Mouse (Mus musculus): Measurements from ENCODE around the gene Ptgr2.
"Not testable (repeated sequence)": the region's sequence is repeated elsewhere in the genome, so short reads cannot be mapped to it uniquely, and the experiment has no call there.

The Ptgr2 gene

DNA sequence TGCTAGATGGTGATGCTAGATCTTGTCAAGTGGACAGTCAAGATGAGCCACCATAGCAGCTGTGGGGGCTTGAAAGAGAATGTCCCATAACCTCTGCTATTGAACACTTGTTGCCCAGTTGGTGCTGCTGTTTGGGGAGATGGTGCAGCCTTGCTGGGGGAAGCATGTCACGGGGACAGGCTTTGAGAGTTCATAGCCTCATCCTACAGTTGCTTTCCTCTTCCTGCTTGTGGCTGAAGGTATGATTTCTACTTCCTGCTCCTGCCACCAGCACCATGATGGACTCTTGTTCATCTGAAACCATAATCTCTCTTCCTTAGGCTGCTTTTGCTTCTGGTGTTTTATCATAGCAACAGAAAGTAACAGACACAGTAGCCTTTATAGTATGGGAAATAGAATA lies 19.5 kb downstream of the Ptgr2 start:
- DNase-seq (ENCODE audit: low read depth, low spot score), result no peak

DNA sequence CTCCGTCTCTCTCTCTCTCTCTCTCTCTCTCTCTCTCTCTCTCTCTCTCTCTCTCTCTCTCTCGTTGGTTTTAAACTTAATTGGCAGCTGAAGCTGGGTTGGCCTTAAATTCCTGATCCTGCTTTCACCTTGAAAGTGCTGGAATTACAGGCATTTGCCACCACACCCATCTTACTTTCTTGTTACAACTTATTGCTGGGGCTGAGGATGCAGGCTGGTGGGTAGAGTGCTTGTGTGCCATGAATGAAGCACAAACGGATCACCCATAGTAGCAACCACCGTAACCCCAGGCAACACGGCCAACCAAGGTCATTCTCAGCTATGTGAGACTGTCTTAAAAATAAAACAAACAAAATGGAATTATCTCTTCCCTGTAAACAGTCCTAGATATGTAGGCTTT lies 26.3 kb downstream of the Ptgr2 start:
- no peak for DNase-seq (ENCODE audit: low read depth, low spot score)

DNA sequence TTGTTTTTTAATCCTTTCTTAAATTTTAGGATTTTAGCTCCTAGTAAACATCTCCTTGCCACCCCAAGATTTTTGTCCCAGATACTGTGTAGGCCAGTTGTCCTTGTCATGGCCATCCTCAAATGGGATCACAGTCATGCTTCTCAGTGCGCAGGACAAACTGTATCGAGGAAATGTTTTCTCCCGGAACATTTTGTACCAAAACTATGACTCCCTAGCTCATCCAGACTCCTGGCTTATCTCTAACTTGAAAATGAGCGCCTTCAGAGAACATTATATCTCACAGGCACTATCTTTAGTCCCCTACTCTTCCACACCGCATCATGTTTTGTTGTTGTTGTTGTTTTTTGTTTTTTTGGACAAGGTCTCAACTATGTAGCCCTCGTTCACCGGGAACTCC lies 31.0 kb downstream of the Ptgr2 start:
- DNase-seq (ENCODE audit: low read depth, low spot score), result no peak

DNA sequence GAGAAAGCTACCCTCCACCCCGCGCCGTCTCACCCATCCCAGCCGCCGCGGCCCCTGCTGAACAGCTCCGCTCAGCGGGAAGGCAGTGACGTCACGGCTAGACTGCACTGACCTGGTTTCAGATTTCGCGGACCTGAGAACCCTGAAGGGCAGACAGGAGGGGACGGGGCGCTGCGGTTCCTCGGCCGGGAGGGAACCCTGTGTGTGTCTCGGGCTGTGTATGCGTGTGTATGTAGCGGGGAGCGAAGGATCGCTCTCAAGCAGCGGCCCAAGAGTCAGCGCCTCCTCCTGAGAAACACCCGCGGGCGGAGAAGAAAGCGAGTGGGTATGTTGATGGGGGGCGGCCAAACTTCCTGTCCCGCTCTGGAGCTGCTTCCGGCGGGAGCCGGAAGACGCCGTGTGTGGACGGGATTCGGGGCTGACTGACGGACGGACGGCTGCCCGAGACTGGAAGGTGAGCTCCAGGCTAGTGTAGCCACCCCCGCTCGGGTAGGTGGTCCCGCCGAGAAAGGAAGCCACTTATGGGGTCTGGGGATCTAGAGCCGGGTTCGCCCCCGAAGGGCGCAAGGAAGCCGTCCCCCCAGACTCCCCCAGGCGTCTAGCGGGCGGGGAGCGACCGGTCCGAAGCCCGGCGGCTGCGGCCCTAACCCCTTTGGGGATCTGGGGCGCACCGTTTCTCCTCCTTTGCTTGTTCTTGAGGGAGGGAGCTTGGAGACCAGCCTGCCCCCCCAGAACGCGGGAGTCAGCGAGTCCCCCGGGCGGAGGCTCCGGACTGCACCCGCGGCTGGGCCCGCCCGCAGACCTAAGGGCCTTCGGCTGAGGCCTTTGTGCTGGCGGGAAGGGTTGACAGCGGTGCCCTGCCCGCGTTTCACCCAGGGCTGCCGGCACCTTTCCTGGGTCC lies 31.9 kb downstream of the Ptgr2 start, which contains the start of gene Zfp410:
Gene Zfp410, plus strand, starts transcription at position 132 of the 901 bp plus-strand sequence.
- DNase-seq (ENCODE audit: low read depth, low spot score), result peak; percentile 69

DNA sequence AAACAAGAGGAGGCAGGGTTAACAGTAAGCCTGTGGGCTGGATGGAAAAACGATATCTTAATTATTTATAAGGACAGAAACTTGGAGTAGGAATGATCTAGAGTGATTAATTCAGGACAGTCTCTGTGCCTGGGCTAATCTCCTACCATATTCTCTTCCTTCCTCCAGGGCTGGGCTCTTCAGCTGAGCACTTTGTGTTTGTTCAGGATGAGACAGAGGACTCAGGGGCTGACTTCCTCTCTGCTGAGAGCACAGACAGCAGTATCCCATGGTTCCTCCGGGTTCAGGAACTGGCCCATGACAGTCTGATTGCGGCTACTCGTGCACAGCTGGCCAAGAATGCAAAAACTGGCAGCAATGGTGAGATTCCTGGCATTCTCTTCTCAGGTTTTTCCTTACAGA lies 42.1 kb downstream of the Ptgr2 start:
- DNase-seq (ENCODE audit: low read depth, low spot score), result no peak

DNA sequence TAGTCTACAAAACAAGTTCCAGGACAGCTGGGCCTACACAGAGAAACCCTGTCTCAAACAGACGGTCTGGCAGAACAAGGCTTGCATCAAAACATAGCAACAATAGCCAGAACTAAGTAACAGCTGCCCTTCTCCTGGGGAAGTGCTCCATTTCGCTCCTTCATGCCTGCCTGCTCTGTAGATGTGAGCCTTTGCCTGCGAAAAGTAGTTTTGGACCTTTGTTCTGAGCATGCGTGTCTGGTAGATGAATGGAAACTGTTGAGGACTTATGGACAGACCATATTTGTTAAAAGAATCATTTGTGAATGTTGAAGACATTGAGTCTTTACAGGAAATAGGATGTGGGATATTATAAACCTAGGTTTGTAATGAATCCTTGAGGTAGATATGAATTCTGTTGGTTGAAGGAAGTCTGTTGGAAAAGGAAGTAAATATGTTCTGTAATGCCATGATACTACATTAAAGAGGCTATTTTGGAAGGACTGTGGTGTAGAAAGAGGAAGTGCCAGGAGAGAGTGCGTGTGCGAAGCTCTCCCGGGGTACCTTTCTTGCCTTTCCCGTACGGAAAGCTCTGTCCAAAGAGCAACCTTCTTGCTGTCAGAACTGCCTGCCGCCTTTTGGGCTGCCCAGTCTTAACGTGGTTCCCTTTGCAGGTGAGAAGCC lies 52.1 kb downstream of the Ptgr2 start:
- DNase-seq (ENCODE audit: low read depth, low spot score), result no peak

DNA sequence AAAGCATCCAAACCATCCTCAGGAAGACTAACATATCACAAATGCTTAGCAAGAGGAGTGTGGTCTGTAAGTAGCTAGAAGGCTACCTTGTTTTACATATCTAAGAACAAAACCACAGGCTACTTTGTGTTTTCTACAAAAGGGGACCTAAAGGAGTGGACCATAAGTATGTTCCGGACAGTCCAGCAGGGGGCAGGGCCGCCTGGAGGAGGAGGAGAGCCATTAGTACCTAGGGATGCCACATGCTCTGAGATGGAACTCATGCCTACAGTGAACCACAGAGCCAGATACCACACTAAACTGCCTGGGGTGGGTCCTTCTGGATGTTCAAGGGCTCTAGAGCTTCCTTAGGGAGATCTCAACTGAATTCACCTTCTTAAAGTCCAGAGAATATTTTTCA lies 62.2 kb downstream of the Ptgr2 start:
- DNase-seq (ENCODE audit: low read depth, low spot score), result no peak

DNA sequence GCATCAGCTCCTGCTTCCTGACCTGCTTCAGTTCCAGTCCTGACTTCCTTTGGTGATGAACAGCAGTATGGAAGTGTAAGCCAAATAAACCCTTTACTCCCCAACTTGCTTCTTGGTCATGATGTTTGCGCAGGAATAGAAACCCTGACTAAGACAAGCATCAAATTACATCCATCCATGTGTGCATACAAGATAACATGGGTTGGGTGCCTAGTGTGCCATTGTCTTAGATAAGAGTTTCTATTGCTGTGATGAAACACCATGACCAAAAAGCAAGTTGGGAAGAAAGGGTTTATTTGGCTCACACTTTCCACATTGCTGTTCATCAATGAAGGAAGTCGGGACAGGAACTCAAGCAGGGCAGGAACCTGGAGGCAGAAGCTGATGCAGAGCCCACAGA lies 73.7 kb downstream of the Ptgr2 start:
- DNase-seq (ENCODE audit: low read depth, low spot score), result not testable (repeated sequence)

DNA sequence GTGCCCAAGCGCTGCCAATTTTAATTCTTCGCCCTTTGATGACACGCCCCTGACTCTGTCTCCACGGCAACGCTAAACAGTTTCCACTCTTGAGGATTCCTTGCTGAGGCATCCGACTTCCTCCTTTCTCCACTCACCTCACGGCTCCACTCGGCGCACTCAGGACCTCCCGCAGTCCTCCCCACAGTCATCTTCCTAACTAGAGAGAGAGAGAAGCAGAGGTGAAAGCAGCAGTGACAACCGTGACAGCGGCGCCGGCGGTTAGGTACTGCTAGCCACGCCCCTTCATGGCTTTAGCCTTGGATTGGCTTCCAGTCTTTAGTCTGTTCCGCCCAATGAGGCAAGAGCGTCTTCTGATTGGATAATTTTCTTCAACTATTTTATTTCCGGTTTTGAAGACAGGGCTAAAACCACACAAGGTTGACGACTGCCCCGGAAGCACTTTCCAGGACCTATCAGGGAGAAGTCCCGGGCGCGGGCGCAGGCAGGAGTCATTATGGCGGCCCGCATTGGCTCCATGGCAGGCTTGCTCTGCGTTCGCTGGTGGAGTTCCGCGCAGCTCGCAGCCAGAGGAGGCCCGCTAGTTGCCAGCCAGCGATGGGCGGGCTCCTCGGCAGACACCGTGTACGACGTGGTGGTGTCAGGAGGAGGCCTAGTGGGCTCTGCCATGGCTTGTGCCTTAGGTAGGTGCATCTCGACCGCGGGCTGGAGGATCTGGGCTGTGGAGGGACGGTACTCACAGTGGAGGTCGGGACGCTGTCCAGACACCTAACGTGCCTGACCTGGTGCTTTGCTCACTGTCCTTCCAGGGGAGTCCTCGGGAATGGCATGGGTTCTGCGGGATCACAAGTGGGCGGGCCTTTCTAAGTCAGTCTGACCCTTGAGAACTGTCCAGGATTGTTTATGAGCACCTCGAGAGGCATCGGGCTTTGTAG lies 76.8 kb downstream of the Ptgr2 start, which contains the start of the genes Coq6 and Fam161b:
Gene Coq6, plus strand, starts transcription at position 103 of the 935 bp plus-strand sequence.
Gene Fam161b, minus strand, starts transcription at position 279 of the 935 bp plus-strand sequence.
- DNase-seq (ENCODE audit: low read depth, low spot score), result peak; percentile 98

DNA sequence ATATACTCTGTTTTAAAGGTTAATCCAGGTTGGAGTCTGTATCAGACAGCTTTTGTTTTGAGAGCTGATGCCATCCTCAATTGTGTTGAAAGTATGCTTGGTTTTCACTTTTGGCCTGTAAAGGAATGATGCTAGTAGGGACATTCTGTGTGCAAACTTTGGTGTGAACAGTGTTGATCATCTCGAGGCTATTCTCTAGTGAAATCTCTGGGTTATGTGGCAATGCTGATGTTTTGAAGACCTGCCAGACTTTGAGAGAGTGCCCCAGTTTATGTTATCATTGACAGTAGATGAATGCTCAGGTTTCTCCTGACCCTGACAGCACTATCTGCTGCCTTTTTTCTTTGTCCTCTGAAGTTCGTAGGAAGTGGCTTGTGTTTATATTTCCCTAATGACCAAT lies 77.8 kb downstream of the Ptgr2 start:
- DNase-seq (ENCODE audit: low read depth, low spot score), result no peak

DNA sequence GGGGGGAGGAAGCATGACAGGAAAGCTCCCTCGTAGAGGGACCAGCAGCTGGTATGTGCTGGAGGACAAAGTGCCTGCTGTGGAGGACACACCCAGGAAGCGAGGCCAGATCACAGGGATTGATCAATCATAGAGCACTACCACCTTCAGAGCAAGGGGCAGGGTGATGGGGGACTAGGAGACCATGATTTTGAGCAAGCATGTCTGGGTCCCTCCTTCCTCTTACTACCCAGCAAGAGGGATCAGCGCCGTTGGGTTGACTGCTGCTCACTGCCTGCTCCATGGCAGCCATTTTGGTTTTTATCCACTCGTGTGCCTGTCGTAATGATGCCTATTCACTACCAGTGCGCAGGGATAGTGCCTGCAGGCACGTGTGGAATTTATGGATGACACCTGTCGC lies 79.3 kb downstream of the Ptgr2 start:
- no peak for DNase-seq (ENCODE audit: low read depth, low spot score)

DNA sequence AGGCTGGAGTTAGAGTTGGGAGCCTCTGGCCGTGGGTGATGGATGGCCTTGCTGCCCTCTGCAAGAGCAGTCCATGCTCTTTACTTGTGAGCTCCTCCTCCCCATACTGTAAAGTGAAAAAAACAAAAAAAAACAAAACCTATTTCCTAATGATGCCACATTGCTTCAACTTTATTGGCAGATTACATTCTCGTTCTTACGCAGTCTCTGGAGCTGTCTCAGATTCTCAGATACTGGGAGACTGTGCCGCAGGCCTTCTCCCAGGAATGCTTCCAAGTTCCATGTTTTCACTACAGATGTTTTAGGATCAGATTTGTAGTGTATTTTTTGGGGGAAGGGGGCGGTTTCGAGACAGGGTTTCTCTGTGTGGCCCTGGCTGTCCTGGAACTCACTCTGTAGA lies 80.1 kb downstream of the Ptgr2 start:
- no peak for DNase-seq (ENCODE audit: low read depth, low spot score)

Measured in retina, adult 2 months (tissue).